Comparison of ENCODE assay signal across 8 mouse cellular contexts in the genomic region with DNA sequence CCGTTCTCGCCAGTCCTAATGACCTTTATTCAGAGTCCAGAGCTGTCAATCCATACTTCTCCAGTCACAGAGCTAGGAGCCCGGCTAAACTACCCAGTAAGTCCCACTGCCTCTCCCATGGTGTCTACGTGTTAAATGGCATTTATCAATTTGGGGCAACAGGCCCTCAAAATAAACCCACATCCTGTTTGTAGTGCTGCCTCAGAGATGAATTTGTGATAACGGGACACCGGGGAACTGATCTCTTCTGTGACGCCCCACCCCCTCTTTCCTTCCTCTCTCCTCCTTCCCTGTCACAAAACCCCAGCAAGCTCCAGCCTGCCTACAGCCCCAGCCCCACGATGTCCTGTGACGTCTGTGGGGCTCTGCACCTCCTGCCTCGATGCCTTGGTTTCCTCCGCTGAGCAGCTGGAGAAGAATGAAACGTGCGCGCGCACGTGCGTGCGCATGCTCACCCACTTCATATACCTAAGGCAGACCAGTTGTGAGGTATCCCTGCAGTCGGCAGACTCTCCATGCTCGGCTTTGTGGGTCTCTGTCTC. TPM values are rescaled to one million over a fixed set of nuclear protein-coding genes. Genes with fewer than 3 reads are reported as not detected.
DNase-seq lines count a peak whose midpoint lies in the region; ATAC-seq lines count a peak whose summit lies in the region.

No protein-coding gene starts in this region.

- WGBS in heart, embryonic 14.5 days: 61% methylated on average over 20 of the region's 20 CpGs
- 13% methylated on average over 20 of the region's 20 CpGs for WGBS in liver, embryonic 13.5 days (ENCODE audit: insufficient replicate concordance)

- ATAC-seq in heart, embryonic 14.5 days (ENCODE audit: insufficient number of reproducible peaks, insufficient read depth, low FRiP score, low read depth): no peak
- peak; percentile 61 for ATAC-seq in liver, embryonic 13.5 days (ENCODE audit: low read depth)

- H3K4me1 ChIP-seq in heart, embryonic 14.5 days (ENCODE audit: control insufficient read depth in 2 of 2, insufficient read depth in 2 of 2, low read length in 2 of 2): peaks cover 5 to 6% of the 10 kb centered on the region in 2 experiments; a peak in 2 of 4 replicates
- peaks cover 33% of the 10 kb centered on the region for H3K4me1 ChIP-seq in liver, embryonic 13.5 days (replicated peaks)

- no peak overlapping the region for H3K4me3 ChIP-seq in heart, embryonic 14.5 days (ENCODE audit: control insufficient read depth in 1 of 2, insufficient read depth in 1 of 2, low read depth in 1 of 2, low read length in 2 of 2)
- peak overlapping the region; percentile 40 for H3K4me3 ChIP-seq in liver, embryonic 13.5 days (replicated peaks)

- peak; percentile 61 for DNase-seq in adrenal gland, postnatal 14 days
- no peak for DNase-seq in adrenal gland, postnatal 10 days
- peak; percentile 33 for DNase-seq in liver, embryonic 13.5 days
- DNase-seq in spleen, postnatal 14 days (ENCODE audit: low spot score in 2 of 2): peak; percentile 43 to 50
- no peak for DNase-seq in ovary, postnatal 10 days (ENCODE audit: low spot score)
- no peak for DNase-seq in left cerebral cortex, adult 9 months (ENCODE audit: low spot score in 2 of 2)
- no peak for DNase-seq in cerebellum, adult 11-12 months

- H3K27me3 ChIP-seq in heart, embryonic 14.5 days (ENCODE audit: control insufficient read depth, insufficient read depth, low read length): no peaks in the 10 kb centered on the region
- H3K27me3 ChIP-seq in liver, embryonic 13.5 days: no peaks in the 10 kb centered on the region

- peaks cover 8% of the 10 kb centered on the region; the same call in 1 of the 2 replicates for H3K9me3 ChIP-seq in heart, embryonic 14.5 days (ENCODE audit: control insufficient read depth, low read length)
- no peaks in the 10 kb centered on the region for H3K9me3 ChIP-seq in liver, embryonic 13.5 days (replicated peaks)

- H3K36me3 ChIP-seq in heart, embryonic 14.5 days (ENCODE audit: control insufficient read depth, insufficient read depth, low read length): no peaks in the 10 kb centered on the region
- H3K36me3 ChIP-seq in liver, embryonic 13.5 days: no peaks in the 10 kb centered on the region

- H3K27ac ChIP-seq in heart, embryonic 14.5 days (replicated peaks in 1 of 2; ENCODE audit: control insufficient read depth in 1 of 2, insufficient read depth in 1 of 2, low read depth in 2 of 2, low read length in 2 of 2): no peak overlapping the region
- peak overlapping the region; percentile 50; the same call in 1 of the 2 replicates for H3K27ac ChIP-seq in liver, embryonic 13.5 days

- no peak overlapping the region for H3K9ac ChIP-seq in heart, embryonic 14.5 days (ENCODE audit: low read length)
- H3K9ac ChIP-seq in liver, embryonic 13.5 days: peak overlapping the region; percentile 45; the same call in 1 of the 2 replicates

- H3K4me2 ChIP-seq in heart, embryonic 14.5 days (ENCODE audit: low read length): peak overlapping the region; percentile 18; the same call in 1 of the 2 replicates
- peak overlapping the region; percentile 67 for H3K4me2 ChIP-seq in liver, embryonic 13.5 days

RNA-seq across cellular contexts. Expression of gene Fam102a, which starts 39.9 kb away (rescaled TPM):
- 25.6 and 28.7 TPM in 2 replicates for total RNA-seq in adrenal gland, postnatal 14 days (2021)
- 10 to 100 TPM; 24.6 to 26.8 TPM for total RNA-seq in adrenal gland, postnatal 10 days (2021)
- polyA plus RNA-seq in heart, embryonic 14.5 days (2014; fragmentation: Nextera tagmentation; extraction: Ambion mirVana): 5.8 and 6.3 TPM in 2 replicates
- 1.0 and 1.1 TPM in 2 replicates for polyA plus RNA-seq in liver, embryonic 13.5 days (2015; fragmentation: Nextera tagmentation; extraction: Ambion mirVana)

RNA-seq across cellular contexts. Expression of gene Slc25a25, which starts 44.0 kb away (rescaled TPM):
- total RNA-seq in adrenal gland, postnatal 14 days (2021): 63.6 and 119 TPM in 2 replicates
- total RNA-seq in adrenal gland, postnatal 10 days (2021): 100 to 1,000 TPM in 1 of 2 experiments, 10 to 100 TPM in 1; 36.5 to 121 TPM
- polyA plus RNA-seq in heart, embryonic 14.5 days (2014; fragmentation: Nextera tagmentation; extraction: Ambion mirVana): 6.6 and 8.0 TPM in 2 replicates
- polyA plus RNA-seq in liver, embryonic 13.5 days (2015; fragmentation: Nextera tagmentation; extraction: Ambion mirVana): 8.7 and 9.2 TPM in 2 replicates

RNA-seq across cellular contexts. Expression of gene Naif1, which starts 45.0 kb away (rescaled TPM):
- 4.3 and 4.4 TPM in 2 replicates for total RNA-seq in adrenal gland, postnatal 14 days (2021)
- 1 to 10 TPM; 3.6 to 3.7 TPM for total RNA-seq in adrenal gland, postnatal 10 days (2021)
- polyA plus RNA-seq in heart, embryonic 14.5 days (2014; fragmentation: Nextera tagmentation; extraction: Ambion mirVana): 4.5 and 4.7 TPM in 2 replicates
- polyA plus RNA-seq in liver, embryonic 13.5 days (2015; fragmentation: Nextera tagmentation; extraction: Ambion mirVana): 2.2 and 2.4 TPM in 2 replicates

Comparison
In these comparisons a context has a peak if more than half of its experiments do, and no peak if none do; other contexts are left out.
1. DNase-seq: peak in adrenal gland, postnatal 14 days (single experiment), liver, embryonic 13.5 days (single experiment) and spleen, postnatal 14 days (2 of 2); none in adrenal gland, postnatal 10 days (single experiment), ovary, postnatal 10 days (single experiment), left cerebral cortex, adult 9 months (0 of 2) and cerebellum, adult 11-12 months (single experiment).